Mouse (Mus musculus) inflammation-experienced regulatory T-cells, adult 16 weeks (primary cell): ENCODE data around the gene Trdmt1. TPM values are rescaled to one million over a fixed set of nuclear protein-coding genes. Genes with fewer than 3 reads are reported as not detected.

Experiments used
- polyA plus RNA-seq: library from polyadenylated mRNA; unstranded; fragments of 100-300 nt; shearing (Covaris generic); gene quantifications from one replicate; pipeline ENCODE4 v1.2.1, GENCODE M21; 2017

Gene Trdmt1
- polyA plus RNA-seq = 14.2 TPM

DNA sequence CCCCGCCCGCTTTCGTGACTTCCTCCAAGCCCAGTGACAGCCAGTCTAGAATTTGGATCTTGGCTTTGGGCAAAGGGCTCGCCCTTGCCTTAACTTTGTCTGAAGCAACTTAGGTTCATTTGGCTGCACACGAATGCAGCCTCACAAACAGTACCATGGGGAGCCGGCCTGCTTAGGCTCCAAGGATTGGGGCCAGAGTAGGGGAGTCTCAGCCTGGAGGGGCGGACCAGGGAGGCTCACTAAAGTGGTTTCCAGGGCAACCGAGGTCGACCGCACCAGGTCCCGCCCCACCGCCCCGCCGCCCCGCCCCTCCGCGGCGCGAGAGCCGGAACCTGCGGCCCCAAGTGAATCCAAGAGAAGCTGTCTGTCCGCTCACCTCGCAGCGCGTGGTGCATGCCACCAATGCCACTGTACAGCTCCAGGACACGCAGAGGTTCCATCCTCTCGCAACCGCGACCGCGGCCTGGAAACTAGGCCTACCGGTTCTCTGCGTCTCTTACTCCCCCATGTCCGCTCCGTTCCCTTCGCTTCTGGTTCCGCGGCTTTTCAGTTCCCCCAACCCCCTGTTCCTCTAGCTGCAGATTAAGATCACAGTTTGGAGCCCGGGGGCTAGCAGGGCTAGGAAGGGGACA is at the start of gene Trdmt1:
Trdmt1 (minus strand) TSS at position 476 of the 632 bp plus-strand sequence.

GRCm38 (mm10) chr2:13573408-13574065 is 29.1 kb upstream of the Trdmt1 start, which contains the start of gene Vim:
Gene Vim, plus strand, starts transcription at chr2:13573927.

GRCm38 (mm10) chr2:13491734-13492133 is 52.7 kb downstream of the Trdmt1 start, which contains the start of gene Cubn:
Gene Cubn, minus strand, starts transcription at chr2:13491813.

Other genes with a start within 250 kb of the Trdmt1 start
- gene Cubn, start 52.9 kb downstream of the Trdmt1 start, polyA plus RNA-seq = 0.12 TPM
- gene Vim, start 29.3 kb upstream of the Trdmt1 start, polyA plus RNA-seq = 448 TPM
- gene St8sia6, start 249.4 kb upstream of the Trdmt1 start, polyA plus RNA-seq = 11.9 TPM